Mouse (Mus musculus): Measurements from ENCODE around the gene Gm49721.
"Not testable (repeated sequence)": the region's sequence is repeated elsewhere in the genome, so short reads cannot be mapped to it uniquely, and the experiment has no call there.

DNA sequence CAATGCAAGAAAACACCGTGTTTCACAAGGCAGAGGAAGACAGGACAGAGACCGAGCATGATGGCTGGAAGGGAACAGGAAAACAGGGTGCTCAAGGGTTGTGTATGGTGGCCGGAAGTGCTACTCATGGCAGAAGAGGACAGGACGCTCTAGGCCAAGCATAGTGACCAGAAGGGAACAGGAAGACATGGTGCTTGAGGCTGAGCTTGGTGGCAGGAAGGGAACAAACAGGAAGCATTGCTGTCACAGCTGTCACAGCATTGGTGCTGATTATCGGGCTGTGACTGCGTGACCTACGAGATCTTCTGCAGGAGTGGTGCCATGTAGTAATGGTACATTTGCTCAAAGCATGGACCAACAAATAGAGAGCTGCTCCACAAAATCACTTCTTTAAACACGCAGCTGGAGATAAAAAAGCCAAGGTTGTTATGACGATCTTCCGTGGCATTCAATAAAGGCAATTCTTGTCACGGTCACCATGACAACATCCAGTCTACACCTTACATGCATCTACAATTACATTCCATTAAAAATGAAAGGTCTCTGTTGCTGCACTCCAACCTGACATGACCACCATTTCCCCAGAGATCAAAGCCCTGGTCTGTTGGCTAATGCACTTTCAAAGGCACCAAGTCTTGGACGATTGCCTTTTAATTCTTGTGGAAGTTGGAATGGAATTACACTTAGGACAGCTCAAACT lies 106.9 kb downstream of the Gm49721 start:
- TF ChIP-seq CTCF (IDR thresholded peaks at IDR 0.05; ENCODE audit: low read depth, low read length); TAL1 (conservative IDR thresholded peaks at IDR 0.05; ENCODE audit: low read depth, low read length); POLR2AphosphoS5 (IDR thresholded peaks at IDR 0.05; ENCODE audit: insufficient replicate concordance, low read depth, low read length); GATA1 (IDR thresholded peaks at IDR 0.05; ENCODE audit: borderline replicate concordance, low read length); GATA2 (IDR thresholded peaks at IDR 0.05; ENCODE audit: borderline replicate concordance, low read depth, low read length): not testable (repeated sequence)
